Mouse (Mus musculus) liver, postnatal 0 days (tissue): ENCODE results near the gene Acsl6.

Experiments used
- CTCF ChIP-seq: sonication (generic); IDR thresholded peaks from 2 replicates; pipeline ENCODE4 v1.5.1; 2016; ENCODE audit warnings: antibody characterized with exemption, low read depth
- EP300 ChIP-seq: IDR thresholded peaks from 2 replicates; pipeline ENCODE4 v1.6.1; 2016; ENCODE audit warnings: antibody characterized with exemption, low read depth, mild to moderate bottlenecking

GRCm38 (mm10) chr11:54351704-54352103, 48.1 kb downstream of the Acsl6 start:
- TF ChIP-seq CTCF (no peak), EP300 (no peak)
